Mouse (Mus musculus): ENCODE measurements around the gene Arl8b. TPM values are rescaled to one million over a fixed set of nuclear protein-coding genes. Genes with fewer than 3 reads are reported as not detected.

The Arl8b gene
- polyA plus RNA-seq, 1 experiment = 41.2 TPM

Other genes starting within 250 kb of the Arl8b start
- gene Bhlhe40, start 122.5 kb upstream of the Arl8b start, polyA plus RNA-seq (2012; fragmentation: generic; extraction: Trizol) = 120 TPM
- 15.4 TPM for gene Edem1, start 45.5 kb downstream of the Arl8b start, polyA plus RNA-seq (2012; fragmentation: generic; extraction: Trizol)

Data from myocyte (in vitro differentiated cells).